Mouse (Mus musculus) embryonic fibroblast, embryonic 13.5 days (primary cell): ENCODE results near the gene Pkn2.

Experiments used
- CTCF ChIP-seq: IDR thresholded peaks from 2 replicates; pipeline ENCODE4 v1.5.1; 2011; ENCODE audit warnings: mild to moderate bottlenecking, control low read depth, low read length, moderate library complexity, borderline replicate concordance; ENCODE audit not compliant: insufficient read depth
- POLR2A ChIP-seq: IDR thresholded peaks from 2 replicates; pipeline ENCODE4 v1.6.1; 2011; ENCODE audit warnings: low read depth, mild to moderate bottlenecking, control low read depth, low read length, moderate library complexity

DNA sequence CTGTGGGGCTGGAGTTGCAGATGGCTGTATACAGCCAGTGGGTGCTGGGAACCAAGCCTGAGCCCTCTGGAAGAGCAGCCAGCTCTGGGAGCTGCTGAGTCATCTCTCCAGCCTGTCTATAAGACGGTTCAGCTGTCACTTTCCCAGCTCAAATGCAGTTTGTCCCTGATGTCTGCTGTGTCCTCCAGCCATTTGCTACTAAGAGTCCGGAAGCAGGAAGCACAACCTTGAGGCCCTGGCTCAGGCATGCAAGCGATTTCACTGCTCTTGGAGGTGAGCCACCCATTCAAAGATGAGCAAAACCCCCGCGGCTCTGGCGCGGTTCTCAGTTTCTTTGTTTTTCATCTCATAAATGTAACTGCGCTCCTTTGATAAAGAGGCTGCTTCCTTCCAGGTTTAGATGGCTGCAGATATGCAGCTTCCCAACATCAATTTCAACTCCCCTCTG, 17.2 kb upstream of the Pkn2 start:
- no peak for TF ChIP-seq POLR2A
- no peak for TF ChIP-seq CTCF
